Mouse (Mus musculus) neutrophil, adult 5-6 weeks (primary cell): ENCODE results near the gene Stk26. TPM values are rescaled to one million over a fixed set of nuclear protein-coding genes. Genes with fewer than 3 reads are reported as not detected.

Experiments used
- ATAC-seq: fragments of 151-379, 151-347 bp; 2 replicates; pipeline ENCODE4 v1.8.0; 2017; ENCODE audit warnings: mild to moderate bottlenecking, moderate TSS enrichment; ENCODE audit not compliant: insufficient number of reproducible peaks, poor library complexity, low FRiP score, severe bottlenecking; ENCODE audit errors: extremely low read depth
- total RNA-seq: library from RNA; stranded (forward); fragments of 200-1000 nt; gene quantifications from 2 replicates; pipeline ENCODE4 v1.2.3, GENCODE M21; 2017

Gene Stk26
- total RNA-seq, 1 experiment from 2014 or later, result 65.3 TPM

DNA sequence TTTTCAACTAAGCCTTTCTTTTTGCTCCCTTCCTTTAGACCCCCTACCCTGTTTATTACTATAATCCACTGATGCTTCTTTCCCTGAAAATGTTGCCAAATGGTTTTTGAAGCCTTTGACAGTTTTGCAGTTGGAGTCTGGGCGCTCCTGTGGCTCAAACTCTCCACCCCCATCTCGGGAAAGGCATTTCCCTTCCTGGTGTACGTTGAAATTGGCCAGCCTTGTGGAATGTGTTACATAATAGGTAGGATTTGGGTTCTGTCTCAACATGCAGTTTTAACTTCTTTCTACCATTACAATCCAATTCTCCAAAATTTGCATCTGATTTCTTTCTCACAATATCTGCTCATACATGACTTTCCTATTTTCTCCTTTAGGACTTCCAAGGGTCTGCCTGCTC lies 77.9 kb downstream of the Stk26 start:
- no peak for ATAC-seq

DNA sequence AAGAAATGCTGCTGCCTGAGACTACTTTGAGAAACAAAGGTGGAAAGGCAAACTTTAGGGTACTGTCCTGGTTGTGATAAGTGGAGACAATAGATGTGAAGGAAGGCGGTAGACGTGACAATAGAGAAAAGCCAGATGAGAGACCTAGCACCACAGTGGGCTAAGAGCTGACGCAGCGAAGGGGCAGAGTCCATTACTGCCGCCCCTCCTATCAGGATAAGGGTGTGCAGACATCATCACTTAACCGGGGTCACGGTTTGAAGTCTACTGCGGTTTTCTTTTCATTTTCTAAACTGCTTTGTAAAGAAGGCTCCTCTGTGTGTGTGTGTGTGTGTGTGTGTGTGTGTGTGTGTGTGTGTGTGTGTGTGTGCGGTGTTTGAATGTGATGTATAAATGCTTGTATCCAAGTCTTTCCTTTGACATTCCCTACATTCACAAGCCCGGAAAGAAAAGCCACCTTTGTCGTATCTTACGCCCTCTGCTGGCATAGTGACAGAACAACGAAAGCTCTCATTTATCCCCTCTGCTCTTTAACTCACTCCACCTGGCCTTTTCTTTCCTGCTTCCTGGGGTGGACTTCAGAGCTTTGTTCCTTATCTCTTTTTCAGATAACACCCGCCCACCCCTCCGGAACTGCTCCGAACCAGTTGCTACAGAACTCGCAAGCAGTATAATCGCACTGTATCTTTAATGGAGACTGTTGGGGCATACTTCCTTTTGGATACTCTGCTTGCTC lies 84.0 kb downstream of the Stk26 start:
- ATAC-seq, result no peak

DNA sequence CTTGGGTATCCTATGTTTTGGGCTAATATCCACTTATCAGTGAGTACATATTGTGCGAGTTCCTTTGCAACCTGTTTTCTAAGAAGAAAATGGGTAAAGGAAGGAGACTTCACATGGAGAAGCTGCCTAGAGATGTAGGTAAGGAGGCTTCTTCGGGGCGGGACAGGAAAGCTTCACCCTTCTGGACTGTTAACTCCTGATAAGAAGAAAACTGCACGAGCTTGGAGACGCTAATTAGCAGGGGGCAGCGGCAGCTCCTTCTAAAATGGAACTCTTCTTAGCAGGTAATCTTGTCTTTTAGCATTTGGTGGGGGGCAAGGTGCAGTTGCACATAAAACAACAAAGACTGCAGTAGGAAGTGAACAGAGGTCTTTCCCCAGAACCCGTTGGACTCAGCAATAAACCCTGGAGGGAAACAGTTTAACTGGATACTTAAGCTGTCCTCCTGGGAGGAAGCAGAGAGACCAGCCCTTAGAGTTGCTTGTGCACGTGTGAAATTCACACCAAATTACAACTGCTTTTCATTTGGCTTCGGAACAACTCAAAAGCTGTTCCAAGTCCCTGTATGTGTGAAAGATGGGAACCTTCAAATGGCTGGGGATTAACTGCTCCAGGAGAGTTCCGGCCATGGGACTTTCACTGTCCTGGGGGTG lies 86.2 kb downstream of the Stk26 start:
- ATAC-seq, result no peak

DNA sequence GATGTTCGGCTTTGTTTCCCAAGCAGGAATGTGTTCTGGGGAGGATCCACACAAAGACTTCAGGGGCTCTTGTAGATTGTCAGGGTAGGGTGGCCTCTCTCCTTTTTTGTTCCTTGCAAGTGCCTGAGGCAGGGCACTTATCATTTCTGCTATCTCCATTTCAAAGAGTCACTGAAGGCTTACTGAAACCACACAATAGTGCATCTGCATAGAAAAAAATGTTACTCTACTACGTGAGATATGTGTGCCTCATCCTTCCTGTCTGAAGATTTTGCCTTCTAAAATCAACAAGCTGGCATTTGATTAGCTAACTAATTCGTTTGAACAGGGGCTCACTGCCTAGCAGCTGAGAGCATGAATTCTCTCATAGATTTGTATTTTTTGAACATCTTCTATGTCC lies 89.5 kb downstream of the Stk26 start:
- no peak for ATAC-seq

DNA sequence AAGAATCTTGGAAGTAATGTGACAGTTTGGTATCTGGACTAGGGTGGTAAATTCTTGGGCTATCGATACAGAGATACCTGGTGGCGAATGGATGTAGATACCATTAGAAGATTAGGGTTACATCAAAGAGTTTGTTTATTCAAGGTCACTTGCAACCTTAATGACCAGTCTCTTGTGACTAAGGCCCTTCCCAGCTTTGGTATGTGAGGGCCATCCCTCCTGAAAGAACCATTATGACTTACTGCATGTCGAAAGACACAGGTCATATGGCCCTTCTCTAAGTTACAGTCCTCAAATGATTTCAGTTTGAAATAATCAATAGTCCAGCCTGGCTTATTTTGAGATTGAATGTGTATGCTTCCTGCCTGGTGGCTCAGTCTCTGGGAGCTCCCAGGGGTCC lies 96.3 kb downstream of the Stk26 start:
- ATAC-seq, result no peak

DNA sequence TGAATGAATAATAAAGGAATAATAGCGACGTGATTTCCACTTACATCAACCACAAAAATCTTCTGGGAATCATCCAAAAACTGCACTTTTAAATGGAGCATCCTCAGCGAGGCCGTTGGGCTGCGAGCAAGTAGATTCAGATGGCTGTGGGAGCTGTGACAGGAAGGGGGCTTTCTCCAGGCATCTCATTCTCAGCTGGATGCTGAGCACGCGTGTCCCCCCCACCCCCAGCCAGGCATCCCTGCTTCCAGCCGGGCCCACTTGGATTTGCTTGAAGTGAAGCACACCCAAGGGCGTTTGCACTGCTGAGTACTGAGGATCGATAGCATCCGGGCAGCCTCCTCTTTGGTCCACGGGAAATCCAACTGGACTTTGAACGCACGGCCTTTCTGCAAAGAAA lies 101.8 kb downstream of the Stk26 start, which contains the start of gene Frmd7:
Gene Frmd7 (minus strand): TSS at position 101 of the 400 bp plus-strand sequence.
- ATAC-seq, result no peak

Other genes starting within 250 kb of the Stk26 start
- gene Frmd7, start 101.7 kb downstream of the Stk26 start, total RNA-seq, result not detected in 2 replicates
- gene Rap2c, start 177.0 kb downstream of the Stk26 start, total RNA-seq, result 64.1 and 69.2 TPM in 2 replicates